Mouse (Mus musculus) ES-E14 (cell line): ENCODE data around the gene Tmtc4. TPM values are rescaled to one million over a fixed set of nuclear protein-coding genes. Genes with fewer than 3 reads are reported as not detected.

Experiments used
- DNase-seq: peaks from one replicate; pipeline ENCODE4 v3.0.0-alpha.2; 2013; ENCODE audit warnings: low read depth, low spot score
- H3K27ac ChIP-seq: 2 replicates; pipeline ENCODE4 v1.5.1; 2012; ENCODE audit warnings: low read depth, mild to moderate bottlenecking, low read length, moderate library complexity, mixed read lengths; ENCODE audit not compliant: poor library complexity, insufficient read depth, severe bottlenecking
- H3K36me3 ChIP-seq: 2 replicates; pipeline ENCODE4 v1.6.1; 2012; ENCODE audit warnings: mild to moderate bottlenecking, low read length, moderate library complexity, mixed read lengths; ENCODE audit not compliant: control insufficient read depth, poor library complexity, insufficient read depth, severe bottlenecking
- H3K4me1 ChIP-seq, 2 experiments: fragments of 150-350 bp in 1 of 2; sonication (generic) in 1 of 2; 2 replicates each; pipeline ENCODE4 v1.6.1; 2012; ENCODE audit warnings: low read length in 2 of 2, mild to moderate bottlenecking in 1 of 2, mixed read lengths in 1 of 2; ENCODE audit not compliant: control insufficient read depth in 2 of 2, insufficient read depth in 2 of 2, poor library complexity in 1 of 2
- H3K4me3 ChIP-seq, 2 experiments: fragments of 150-350 bp in 1 of 2; sonication (generic) in 1 of 2; 2 replicates each; pipeline ENCODE4 v1.5.1; 2012; ENCODE audit warnings: low read length in 2 of 2, low read depth in 1 of 2, mild to moderate bottlenecking in 1 of 2, mixed read lengths in 1 of 2; ENCODE audit not compliant: insufficient read depth in 1 of 2, poor library complexity in 1 of 2, severe bottlenecking in 1 of 2
- H3K9ac ChIP-seq: 2 replicates; pipeline ENCODE4 v1.6.1; 2012; ENCODE audit warnings: low read depth, mild to moderate bottlenecking, low read length, mixed read lengths; ENCODE audit not compliant: poor library complexity, insufficient read depth, severe bottlenecking
- H3K9me3 ChIP-seq: fragments of 150-350 bp; sonication (generic); 2 replicates; pipeline ENCODE4 v1.6.1; 2012; ENCODE audit warnings: low read depth, mild to moderate bottlenecking, low read length; ENCODE audit not compliant: control insufficient read depth, insufficient read depth
- CHD2 ChIP-seq: IDR thresholded peaks from 2 replicates; pipeline ENCODE4 v1.6.1; 2014; ENCODE audit warnings: mild to moderate bottlenecking, low read depth, low read length, inconsistent platforms
- HCFC1 ChIP-seq: IDR thresholded peaks from 2 replicates; pipeline ENCODE4 v1.6.1; 2012; ENCODE audit warnings: low read length, inconsistent platforms, borderline replicate concordance; ENCODE audit not compliant: insufficient read depth
- MAFK ChIP-seq: IDR thresholded peaks from 2 replicates; pipeline ENCODE4 v1.6.1; 2014; ENCODE audit warnings: mild to moderate bottlenecking, low read depth, low read length, inconsistent platforms; ENCODE audit not compliant: insufficient read depth
- ZC3H11A ChIP-seq: IDR thresholded peaks from 2 replicates; pipeline ENCODE4 v1.6.1; 2012; ENCODE audit warnings: low read depth, mild to moderate bottlenecking, inconsistent platforms, low read length, borderline replicate concordance
- ZNF384 ChIP-seq: IDR thresholded peaks from 2 replicates; pipeline ENCODE4 v1.6.1; 2012; ENCODE audit warnings: low read depth, low read length, inconsistent platforms
- in situ Hi-C, 2 experiments: fragments of 600-800 bp; cut with MboI; formaldehyde crosslinking; loops; one replicate each; pipeline ENCODE4 v1.15.1; 2025; ENCODE audit warnings: low sequenced_read_pairs in 2 of 2, inconsistent platforms in 1 of 2; ENCODE audit not compliant: unreplicated experiment in 2 of 2
- total RNA-seq: library from RNA; depleted of rRNA; stranded (reverse); fragments of 300-350 nt; gene quantifications from 2 replicates; pipeline ENCODE4 v1.2.3, GENCODE M21; 2012

Gene Tmtc4
- total RNA-seq, 1 experiment = 9.6 TPM

DNA sequence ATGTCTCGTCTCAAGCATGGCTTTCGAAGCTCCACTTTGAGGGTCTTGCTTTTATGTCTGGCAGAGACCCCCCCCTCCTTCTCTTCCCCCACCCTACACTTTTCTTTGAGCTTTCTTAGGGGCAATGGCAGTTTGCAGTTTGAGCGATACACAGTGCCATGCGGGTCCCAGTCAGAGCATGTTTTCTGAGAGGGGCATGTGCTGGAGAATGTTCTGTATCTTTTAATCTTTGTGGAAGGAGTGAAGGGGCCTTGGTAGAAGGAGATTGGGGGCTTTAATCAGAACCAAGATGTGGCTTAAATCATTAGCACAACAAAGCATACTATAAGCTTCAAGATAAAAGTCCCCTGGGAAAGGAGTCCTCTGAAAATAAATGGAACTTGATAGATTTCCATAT, 100.4 kb downstream of the Tmtc4 start:
- TF ChIP-seq CHD2 (no peak), ZC3H11A (no peak), ZNF384 (no peak), HCFC1 (no peak)
- Histone ChIP-seq H3K4me3 (no peak overlapping the region), H3K4me1 (no peaks in the 10 kb centered on the region), H3K27ac (no peak overlapping the region), H3K9me3 (no peaks in the 10 kb centered on the region), H3K9ac (no peak overlapping the region), H3K36me3 (no peaks in the 10 kb centered on the region)
- in situ Hi-C loops = loop anchor here in 1 of 2 experiments (25.0 kb wide), 2 partner anchors 671 to 821 kb away; no protein-coding TSS in a partner anchor
- DNase-seq = no peak

DNA sequence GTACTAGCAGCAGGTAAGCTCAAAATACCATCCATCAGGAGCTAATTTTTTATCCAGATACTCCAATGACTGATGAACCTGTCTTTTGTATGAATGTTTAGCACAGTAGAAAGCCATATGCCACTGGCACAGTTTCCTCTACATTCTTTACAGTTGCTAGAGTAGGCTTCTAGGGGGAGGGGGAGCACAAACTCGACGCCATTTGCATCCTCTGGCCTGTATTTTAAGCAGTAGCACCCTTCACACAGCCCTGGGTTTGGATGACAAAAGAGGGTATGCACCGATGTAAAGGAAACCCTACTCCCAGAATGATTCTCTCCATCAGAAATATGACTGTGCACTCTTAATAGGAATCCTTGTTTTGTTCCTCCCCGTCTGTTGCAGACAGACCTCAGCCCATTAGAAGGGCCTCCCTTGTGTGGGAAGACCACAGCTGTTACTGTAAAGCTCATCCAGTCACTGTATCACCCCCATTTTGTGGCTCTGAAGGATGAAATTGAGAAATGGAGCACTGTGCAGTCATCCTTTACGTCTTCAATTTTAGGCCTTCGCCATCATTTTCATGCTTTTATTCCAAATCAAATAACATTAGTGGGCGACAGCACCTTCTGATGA, 100.9 kb downstream of the Tmtc4 start:
- no peak for DNase-seq
- H3K27ac ChIP-seq = no peak overlapping the region

DNA sequence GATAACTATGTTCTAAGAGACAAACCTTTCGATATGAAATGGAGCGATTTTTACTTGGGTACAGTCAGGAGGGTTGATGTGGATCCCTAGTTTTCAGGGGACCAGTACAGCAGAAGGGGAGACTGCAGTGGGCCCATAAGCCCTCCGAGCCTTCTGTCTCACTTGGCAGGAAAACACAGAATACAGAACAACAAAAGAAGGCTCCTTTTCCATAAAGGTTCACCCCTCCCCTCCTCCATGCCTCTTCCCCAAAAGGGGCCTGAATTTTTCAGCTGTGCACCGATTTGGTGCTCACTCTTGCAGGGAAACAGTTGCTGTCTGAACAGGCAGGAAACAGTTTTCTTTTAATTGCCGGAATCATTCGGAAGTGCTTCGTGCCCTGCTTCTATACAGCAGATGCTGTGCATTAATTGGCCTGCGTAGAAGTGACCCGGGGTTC, 101.6 kb downstream of the Tmtc4 start:
- no peak for TF ChIP-seq CHD2
- TF ChIP-seq MAFK = no peak
- no peak for TF ChIP-seq ZC3H11A
- TF ChIP-seq HCFC1 = no peak
- no peak for TF ChIP-seq ZNF384
- H3K27ac ChIP-seq = no peak overlapping the region
- DNase-seq = no peak

More for the DNA sequence above, 100.9 kb downstream of the Tmtc4 start:
- TF ChIP-seq ZNF384 = no peak
- TF ChIP-seq CHD2 = no peak
- TF ChIP-seq ZC3H11A = no peak
- TF ChIP-seq MAFK = no peak
- TF ChIP-seq HCFC1 = no peak
- in situ Hi-C loops = loop anchor here in 1 of 2 experiments (25.0 kb wide), 2 partner anchors 671 to 821 kb away; no protein-coding TSS in a partner anchor
- no peak overlapping the region for H3K9ac ChIP-seq
- no peaks in the 10 kb centered on the region for H3K4me1 ChIP-seq
- H3K4me3 ChIP-seq = no peak overlapping the region
- H3K36me3 ChIP-seq = no peaks in the 10 kb centered on the region
- no peaks in the 10 kb centered on the region for H3K9me3 ChIP-seq

DNA sequence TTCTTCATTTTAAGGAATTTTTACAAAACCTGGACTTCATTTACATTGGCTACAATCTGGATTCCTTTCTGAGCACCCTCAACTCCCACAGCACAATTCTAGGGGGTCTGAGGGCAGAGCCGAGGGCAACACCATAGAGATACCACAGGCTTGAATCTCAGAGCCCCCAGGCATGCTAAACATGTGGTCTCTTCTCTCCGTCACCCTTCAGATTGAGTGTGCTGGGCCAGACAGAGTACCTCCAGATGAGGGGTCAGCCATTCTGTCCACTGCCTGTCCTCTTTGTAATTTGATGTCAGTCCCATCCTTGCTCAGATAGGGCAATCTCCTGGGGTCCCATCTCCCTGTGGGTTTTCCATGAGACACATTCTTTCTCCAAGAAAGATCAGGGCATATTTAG, 102.1 kb downstream of the Tmtc4 start:
- H3K9ac ChIP-seq = no peak overlapping the region
- in situ Hi-C loops = loop anchor here in 1 of 2 experiments (25.0 kb wide), 2 partner anchors 669 to 819 kb away; no protein-coding TSS in a partner anchor
- no peak for DNase-seq
- no peak overlapping the region for H3K4me3 ChIP-seq
- no peaks in the 10 kb centered on the region for H3K4me1 ChIP-seq
- H3K36me3 ChIP-seq = no peaks in the 10 kb centered on the region
- H3K9me3 ChIP-seq = no peaks in the 10 kb centered on the region
- no peak overlapping the region for H3K27ac ChIP-seq
- TF ChIP-seq HCFC1 = no peak
- TF ChIP-seq MAFK = no peak

More for the DNA sequence above, 101.6 kb downstream of the Tmtc4 start:
- Histone ChIP-seq H3K4me3 (no peak overlapping the region), H3K36me3 (no peaks in the 10 kb centered on the region), H3K9me3 (no peaks in the 10 kb centered on the region), H3K9ac (no peak overlapping the region), H3K4me1 (no peaks in the 10 kb centered on the region)
- in situ Hi-C loops = loop anchor here in 1 of 2 experiments (25.0 kb wide), 2 partner anchors 670 to 820 kb away; no protein-coding TSS in a partner anchor

DNA sequence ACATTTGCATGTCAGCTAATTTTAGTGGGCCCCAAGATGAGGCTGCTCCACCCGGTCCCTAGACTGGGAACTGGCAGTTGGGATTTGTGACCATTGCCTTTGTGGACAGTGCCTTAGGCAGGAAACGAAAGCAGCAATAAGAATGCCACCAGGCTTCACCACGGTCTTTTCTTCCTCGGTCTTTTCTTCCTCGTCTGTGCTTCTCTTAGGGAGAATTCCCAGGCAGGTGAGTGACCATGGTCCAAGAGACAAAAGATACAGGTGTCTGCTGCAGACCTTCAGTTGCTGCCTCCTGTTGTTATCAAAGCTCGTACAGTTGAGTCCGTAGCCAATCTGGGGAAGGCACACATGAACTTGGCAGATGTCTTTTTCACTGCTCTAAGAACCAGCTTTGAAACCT, 103.5 kb downstream of the Tmtc4 start:
- Histone ChIP-seq H3K9ac (no peak overlapping the region), H3K4me3 (no peak overlapping the region), H3K27ac (no peak overlapping the region), H3K9me3 (no peaks in the 10 kb centered on the region), H3K4me1 (no peaks in the 10 kb centered on the region), H3K36me3 (no peaks in the 10 kb centered on the region)
- DNase-seq = no peak
- TF ChIP-seq MAFK = no peak
- no peak for TF ChIP-seq ZNF384
- TF ChIP-seq ZC3H11A = no peak
- no peak for TF ChIP-seq CHD2
- TF ChIP-seq HCFC1 = no peak
- in situ Hi-C loops = loop anchor here in 1 of 2 experiments (25.0 kb wide), 2 partner anchors 668 to 818 kb away; no protein-coding TSS in a partner anchor
